Mouse (Mus musculus) spleen, adult 18-20 months (tissue): ENCODE measurements around the gene Slc1a6.
A peak's percentile ranks its signal among the peaks of the same experiment; 100 is the strongest.
"Not testable (repeated sequence)": the region's sequence is repeated elsewhere in the genome, so short reads cannot be mapped to it uniquely, and the experiment has no call there.

Source experiments
- DNase-seq, 2 experiments: peaks; one replicate each; pipeline ENCODE4 v3.0.0; 2022; ENCODE audit warnings: mixed read lengths in 2 of 2

Slc1a6 gene

GRCm38 (mm10) chr10:78779981-78780651 is at the start of gene Slc1a6:
Slc1a6 (plus strand) TSS chr10:78780496.
- DNase-seq = no peak

GRCm38 (mm10) chr10:78739821-78740220 is 40.5 kb upstream of the Slc1a6 start:
- DNase-seq = no peak

- DNase-seq = no peak
Observed at GRCm38 (mm10) chr10:78743721-78744120, 36.6 kb upstream of the Slc1a6 start.

GRCm38 (mm10) chr10:78745453-78746232 is 34.7 kb upstream of the Slc1a6 start:
- DNase-seq = no peak

- DNase-seq = no peak
Observed at GRCm38 (mm10) chr10:78747035-78747721, 33.1 kb upstream of the Slc1a6 start.

GRCm38 (mm10) chr10:78748161-78748560 is 32.1 kb upstream of the Slc1a6 start:
- DNase-seq = no peak

- no peak for DNase-seq
Observed at GRCm38 (mm10) chr10:78748946-78749345, 31.4 kb upstream of the Slc1a6 start.

- no peak for DNase-seq
Observed at GRCm38 (mm10) chr10:78752452-78753191, 27.7 kb upstream of the Slc1a6 start, which contains the start of gene Ccdc105. Ccdc105 (minus strand) TSS chr10:78753065.

- DNase-seq = peak in 1 of 2 experiments; percentile 58
Observed at GRCm38 (mm10) chr10:78756021-78756420, 24.3 kb upstream of the Slc1a6 start.

- no peak for DNase-seq
Observed at GRCm38 (mm10) chr10:78765570-78765969, 14.7 kb upstream of the Slc1a6 start.

GRCm38 (mm10) chr10:78775830-78776229 is 4.5 kb upstream of the Slc1a6 start:
- DNase-seq = no peak

GRCm38 (mm10) chr10:78779527-78779926 is 769 bp upstream of the Slc1a6 start:
- DNase-seq = no peak

- DNase-seq = peak in 1 of 2 experiments; percentile 6
Observed at GRCm38 (mm10) chr10:78787566-78788087, 7.3 kb downstream of the Slc1a6 start.

- no peak for DNase-seq
Observed at GRCm38 (mm10) chr10:78790561-78790960, 10.3 kb downstream of the Slc1a6 start.

GRCm38 (mm10) chr10:78801449-78801848 is 21.2 kb downstream of the Slc1a6 start:
- DNase-seq = no peak

GRCm38 (mm10) chr10:78812358-78813060 is 32.2 kb downstream of the Slc1a6 start:
- DNase-seq = no peak

GRCm38 (mm10) chr10:78840456-78840855 is 60.2 kb downstream of the Slc1a6 start:
- not testable (repeated sequence) for DNase-seq

GRCm38 (mm10) chr10:78852066-78852465 is 71.8 kb downstream of the Slc1a6 start, which contains the start of gene Olfr1356:
Olfr1356 (minus strand) TSS chr10:78852166.
- no peak for DNase-seq
